Mouse (Mus musculus): ENCODE measurements around the gene Ptger1.

Gene Ptger1

DNA sequence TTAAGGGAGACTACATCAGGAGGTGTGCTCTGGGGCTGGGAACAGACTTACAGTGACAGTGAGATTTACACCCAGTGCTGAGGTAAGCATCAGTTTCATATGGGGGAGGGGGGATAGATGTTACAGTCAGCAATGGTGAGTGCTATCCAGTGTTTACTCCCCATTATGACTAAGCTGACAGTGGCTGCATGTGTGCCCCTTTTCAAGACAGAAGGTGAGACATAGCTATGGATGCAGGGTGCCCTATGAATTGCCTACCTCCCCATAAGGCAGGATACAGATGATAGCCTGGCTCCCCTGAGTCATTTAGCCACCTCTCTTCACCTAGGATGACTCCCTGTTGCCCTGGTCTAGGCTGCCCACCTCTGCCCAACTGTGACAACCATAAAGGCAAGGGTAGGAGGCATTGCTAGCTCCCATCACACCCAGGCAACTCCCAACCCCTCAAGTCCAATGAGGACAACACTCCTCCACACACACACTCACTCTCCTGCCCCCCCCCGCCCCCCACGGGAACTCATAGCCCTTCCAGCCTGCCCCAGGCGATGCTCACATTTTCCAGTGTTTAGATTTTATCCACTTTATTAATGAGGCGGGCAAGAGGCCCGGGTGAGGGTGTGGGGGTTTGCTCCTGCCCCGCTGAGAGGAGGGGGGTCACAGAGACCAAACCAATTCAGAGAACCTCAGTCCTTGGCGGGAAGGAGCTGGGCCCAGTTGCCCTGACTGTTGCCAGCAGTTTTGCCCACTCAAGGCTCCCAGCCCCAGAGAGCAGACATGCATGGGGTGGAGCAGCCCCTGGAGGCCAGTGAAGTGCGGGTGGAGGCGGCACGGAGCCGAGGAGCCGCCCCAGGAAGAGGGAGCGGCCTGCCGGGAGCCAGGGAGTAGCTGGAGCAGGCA lies at the start of gene Ptger1:
Gene Ptger1, plus strand, starts transcription at position 710 of the 897 bp plus-strand sequence.
- no peak for DNase-seq

DNA sequence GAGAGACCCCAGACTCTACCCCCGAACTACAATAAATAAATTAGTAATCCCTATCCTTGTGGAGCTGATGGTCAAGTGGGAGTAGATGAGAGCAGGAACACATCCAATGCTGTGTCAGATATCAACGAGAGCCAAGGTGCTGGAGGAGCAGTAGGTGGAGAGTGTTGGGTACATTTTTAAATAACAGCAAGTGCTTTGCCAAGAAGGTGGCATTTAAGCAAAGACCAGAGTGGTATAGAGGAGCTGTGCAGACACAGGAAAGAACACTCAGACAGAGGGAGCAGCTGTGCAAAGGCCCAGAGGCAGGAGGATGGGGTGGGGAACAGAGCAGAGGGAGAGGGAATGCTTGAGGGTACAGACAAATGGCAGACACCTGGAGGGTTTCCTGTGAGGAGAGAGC lies 49.4 kb upstream of the Ptger1 start:
- DNase-seq = no peak

DNA sequence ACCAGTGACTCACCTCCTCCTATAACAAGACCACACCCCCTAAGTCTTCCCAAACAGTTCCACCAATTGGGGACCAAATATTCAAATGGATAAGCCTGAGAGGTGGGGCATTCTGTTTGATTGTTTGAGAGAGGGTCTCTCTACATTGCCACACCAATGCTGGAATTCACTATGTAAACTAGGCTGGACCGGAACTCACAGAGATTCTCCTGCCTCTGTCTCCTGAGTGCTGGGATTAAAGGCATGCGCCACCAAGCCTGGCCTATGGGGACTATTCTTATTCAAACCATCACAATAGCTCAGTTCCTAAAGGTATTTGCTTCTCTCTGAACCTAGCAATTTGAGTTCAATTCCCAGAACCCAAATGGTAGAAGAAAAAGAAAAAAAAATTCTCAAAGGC lies 47.9 kb upstream of the Ptger1 start:
- DNase-seq = no peak

DNA sequence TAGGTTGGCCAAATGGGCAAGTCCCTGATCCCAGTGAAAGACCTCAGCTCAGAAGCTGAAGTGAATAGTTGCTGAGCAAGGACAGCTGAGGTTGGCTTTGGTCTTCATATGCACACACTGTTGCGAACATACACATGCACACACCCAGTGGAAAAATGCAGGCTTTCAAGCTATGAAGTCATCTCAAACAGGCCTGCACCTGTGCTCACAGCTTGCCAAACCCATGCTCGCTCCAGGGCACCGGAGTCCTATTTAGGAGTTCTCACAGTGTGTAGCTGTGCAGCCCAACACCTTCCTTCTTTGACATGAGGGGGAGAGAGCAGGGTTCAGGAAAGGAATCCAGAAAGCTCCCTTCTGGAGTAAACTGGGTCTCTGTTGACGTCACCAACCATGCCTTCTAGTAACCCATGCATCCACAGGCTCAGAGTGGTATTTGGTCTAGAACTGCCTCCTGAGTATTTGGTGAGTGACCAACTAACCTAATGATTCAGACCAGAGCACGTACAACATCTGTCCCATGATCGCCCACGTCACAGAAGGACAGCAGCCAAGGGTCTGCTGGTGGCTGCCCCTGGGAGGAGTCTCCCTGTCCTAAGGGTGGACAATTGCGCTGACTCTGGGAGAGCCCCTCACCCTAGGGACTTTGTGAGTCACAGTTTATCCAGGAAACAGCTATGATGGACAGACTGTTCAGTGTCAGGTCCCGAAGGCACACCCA lies 46.8 kb upstream of the Ptger1 start:
- peak in 1 of 2 experiments; percentile 64 for DNase-seq

DNA sequence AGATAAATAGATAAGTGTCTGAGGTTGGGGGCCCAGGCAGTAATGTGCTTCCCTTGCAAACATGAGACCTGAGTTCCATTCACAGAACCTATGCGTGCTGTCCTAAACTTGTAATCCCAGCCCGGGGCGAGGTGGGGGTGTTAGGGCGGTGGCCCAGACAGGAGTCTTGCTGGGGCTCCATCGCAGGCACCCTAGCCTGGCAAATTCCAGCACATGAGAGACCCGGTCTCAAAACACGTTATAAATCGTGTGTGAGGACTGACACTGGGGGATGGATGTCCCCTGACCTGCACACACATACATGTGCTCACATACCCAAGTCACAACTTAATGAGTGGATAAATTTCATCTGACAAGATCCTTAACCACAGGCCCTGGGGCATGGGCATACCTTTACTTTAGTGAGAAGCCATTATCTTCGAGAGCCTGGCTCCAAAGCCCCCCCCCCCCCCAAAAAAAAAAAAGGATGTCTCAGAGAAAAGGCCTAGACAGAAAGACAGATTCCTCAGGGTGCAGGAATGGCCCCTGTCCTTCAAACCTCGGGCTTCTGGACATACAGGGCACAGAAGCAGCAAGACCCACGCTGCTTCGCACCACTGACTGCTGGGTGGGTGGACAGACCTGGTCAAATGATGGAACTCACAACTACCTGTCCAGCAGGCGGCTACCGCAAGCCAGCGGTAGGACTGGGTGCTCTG lies 44.6 kb upstream of the Ptger1 start:
- no peak for DNase-seq

DNA sequence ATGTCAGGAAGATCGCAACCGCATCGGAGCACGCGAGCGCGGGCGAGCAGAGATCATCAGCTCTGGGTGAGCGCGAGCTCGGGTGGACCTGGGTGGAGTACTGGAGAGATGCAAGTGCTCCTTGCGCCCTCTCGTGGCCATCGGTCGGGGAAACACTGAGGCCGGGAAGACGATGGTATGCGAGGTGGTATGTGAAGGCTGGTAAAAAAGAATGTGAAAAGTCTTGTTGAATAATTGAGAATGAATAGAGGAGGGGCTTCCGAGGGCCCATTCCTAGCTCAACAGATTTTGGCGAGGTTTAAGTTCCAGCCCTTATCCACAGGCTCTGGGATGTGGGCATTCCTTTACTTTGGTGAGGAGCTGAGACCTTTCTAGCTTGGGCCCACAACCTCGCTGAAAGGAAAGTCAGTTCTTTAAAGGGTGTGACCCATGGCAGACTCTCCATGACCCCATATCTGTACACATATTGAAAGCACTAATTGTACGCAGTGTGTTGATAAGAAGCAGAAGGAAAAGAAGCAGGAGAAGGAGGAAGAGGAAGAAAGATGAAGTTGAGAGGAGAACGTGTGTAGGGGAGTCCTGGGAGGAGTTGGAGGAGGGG lies 44.0 kb upstream of the Ptger1 start:
- peak; percentile 89 for DNase-seq

DNA sequence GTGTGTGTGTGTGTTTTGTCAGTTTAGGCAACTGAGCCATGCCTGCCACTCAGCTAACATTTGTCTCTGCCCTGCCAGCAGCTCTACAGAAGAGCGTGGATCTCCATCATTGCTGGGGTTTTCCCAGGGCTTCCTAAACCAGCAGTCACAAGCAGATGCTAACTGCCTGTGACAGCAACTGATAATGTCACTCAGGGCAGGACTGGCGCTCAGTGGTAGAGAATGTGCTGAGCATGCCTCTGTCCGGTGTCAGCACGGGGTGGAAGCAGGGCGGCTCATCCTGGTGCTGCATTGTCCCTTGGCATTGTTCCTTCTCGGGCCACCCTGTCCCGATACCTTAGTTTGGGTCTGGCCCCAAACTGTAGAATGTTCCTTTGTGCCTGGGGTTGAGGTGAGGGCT lies 42.9 kb upstream of the Ptger1 start:
- no peak for DNase-seq

DNA sequence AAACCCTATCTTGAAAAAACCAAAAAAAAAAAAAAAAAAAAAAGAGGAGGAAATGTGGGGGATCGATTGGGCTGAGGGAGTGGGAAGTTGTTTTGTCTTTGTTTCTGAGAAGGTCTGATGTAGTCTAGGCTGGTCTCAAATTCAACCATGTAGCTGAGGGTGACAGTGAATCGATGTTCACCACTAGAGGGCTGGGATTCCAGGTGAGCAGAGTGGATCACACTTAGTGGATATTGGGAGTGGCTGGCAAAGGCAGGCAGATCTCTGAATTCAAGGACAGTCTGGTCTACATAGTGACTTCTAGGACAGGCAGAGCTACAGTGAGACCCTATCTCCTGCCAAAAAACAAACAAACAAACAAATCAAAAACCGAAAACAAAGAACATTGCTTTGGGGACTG lies 41.7 kb upstream of the Ptger1 start:
- no peak for DNase-seq

DNA sequence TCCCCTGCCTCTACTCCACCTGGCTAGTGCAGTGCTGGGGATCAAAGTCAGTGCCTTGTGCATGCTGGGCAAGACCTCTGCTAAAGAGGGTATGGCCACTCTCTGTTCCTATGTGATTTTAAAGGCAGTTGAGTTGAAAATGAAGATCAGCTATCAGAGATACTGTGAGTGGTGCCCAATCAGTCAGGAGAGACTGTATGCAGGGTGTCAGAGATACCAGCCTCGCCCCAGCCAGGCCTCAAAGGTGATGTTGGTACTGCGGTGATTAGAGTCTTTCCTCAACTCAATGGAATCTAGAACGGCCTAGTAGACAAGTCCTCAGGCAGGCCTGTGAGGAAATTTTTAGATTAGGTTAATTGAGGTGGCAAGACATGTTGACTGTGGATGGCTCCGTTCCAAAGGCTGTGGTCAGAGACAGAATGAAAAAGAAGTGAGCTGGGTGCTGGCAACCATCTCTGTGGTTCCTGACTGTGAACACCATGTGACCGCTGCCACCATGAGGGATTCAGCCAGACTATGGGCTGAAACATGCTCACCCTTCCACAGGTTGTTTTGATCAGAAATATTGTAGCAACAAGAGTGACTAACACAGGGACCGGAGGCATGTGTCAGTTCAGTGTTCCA lies 40.7 kb upstream of the Ptger1 start:
- DNase-seq = no peak

DNA sequence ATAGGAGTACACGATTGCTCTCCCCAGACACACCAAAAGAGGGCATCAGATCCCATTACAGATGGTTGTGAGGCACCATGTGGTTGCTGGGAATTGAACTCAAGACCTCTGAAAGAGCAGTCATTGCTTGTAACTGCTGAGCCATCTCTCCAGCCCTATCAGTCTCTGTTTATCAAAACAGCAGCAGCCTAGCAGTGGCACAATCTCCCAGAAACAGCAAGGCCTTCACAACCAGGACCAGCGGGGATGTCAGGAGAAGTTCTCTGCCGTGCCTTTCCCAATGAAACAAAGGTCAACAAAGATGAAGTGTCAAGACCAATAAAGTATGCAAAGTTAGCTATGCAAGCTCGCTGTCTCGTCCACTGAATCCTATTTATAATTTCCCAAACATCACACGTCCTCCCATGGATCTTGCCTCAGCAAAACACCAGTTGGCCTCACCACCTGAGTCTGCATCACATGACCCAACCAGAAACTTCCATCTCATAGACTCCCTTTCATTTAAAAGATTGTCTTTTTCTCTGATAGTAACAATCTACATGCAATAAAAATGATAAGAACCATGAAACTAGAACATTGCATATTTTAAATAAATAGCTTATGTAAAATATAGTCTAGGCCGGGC lies 34.3 kb upstream of the Ptger1 start:
- DNase-seq = no peak

DNA sequence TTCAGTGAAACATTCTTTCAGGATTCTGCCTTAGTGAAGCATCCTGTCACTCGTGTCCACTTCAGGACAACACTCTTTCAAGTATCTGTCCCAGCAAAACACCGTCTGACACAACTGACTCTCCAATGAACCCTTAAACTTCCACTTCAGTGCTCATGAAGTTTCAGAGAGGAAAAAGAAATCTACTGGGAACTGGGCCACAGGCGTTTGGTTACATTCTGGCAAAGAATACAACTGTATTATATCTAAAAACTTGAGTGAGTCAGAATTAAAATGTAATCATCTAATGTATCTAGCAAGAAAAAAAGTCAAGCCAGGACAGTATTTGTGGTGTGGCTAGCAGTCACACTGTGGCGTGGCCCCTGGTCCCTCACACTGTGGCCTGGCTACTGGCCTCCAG lies 27.6 kb upstream of the Ptger1 start:
- DNase-seq = no peak

DNA sequence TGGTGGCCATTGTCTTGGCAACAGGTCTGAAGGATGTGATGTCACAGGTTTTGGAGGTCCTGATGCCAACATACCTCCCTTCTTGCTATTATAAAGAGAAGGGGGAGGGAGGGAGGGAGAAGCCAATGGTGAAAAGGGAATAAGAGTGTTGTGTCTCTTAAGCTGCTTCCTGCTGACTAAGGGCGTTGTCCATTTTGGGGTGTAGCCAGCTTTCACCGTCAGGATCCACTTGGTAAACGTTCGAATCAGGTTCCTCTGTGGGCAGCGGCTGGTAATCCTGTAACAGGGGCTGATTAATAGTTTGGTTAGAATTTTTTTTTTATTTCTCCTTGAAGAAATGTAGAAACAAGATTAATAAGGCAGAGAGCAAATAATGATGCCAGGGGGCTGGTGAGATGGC lies 26.8 kb upstream of the Ptger1 start:
- no peak for DNase-seq

DNA sequence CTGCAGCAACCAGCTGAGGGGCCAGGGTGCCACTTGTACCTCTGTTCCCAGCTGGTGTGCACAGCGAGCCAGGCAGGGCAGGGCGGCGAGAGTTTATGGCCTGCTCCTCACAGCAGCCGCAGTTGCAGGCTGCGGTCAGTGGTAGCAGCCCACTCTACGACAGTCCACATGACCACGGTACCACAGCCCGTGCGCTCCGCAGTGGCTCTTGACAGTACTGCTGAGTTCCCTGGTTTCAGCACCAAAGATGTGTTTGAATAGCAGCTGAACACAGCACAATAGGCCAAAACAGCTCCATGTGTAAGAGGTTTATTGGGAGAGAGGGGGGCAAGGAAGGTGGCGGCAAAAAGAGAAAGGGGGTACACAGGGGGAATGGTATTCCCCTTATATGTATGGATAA lies 19.0 kb upstream of the Ptger1 start:
- no peak for DNase-seq

DNA sequence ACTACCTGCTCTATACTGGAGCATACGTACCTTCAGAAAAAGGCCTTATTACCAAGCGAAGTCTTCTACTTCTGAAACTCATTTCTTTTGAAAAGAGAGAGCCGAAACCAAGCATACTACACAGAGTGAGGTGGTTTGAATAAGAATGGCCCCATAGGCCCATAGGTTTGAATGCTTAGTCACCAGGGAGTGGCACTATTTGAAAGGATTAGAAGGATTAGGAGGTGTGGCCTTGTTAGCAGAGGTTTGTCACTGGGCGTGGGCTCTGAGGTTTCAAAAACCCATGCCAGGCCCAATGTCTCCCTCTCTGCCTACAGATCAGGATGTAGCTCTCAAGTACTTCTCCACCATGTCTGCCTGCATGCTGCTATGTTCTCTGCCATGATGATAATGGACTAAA lies 18.4 kb upstream of the Ptger1 start:
- no peak for DNase-seq

DNA sequence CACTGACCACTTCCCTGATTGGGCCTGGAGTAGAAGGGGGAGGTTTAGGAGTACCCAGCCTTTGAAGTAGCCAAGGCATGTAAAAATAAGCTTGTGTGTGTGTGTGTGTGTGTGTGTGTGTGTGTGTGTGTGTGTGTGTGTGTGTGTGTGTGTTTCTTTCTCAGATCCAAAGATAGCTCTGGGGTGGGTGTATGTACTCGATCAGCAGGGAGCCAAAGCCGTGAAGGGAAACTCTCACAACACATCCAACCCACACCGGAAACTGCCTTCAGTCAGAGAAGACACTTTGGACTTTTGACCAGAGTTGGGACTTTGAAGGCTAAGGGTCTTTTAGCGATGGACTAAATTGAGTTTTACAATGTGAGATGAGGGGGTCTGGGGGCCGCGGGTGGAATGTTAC lies 16.8 kb upstream of the Ptger1 start:
- no peak for DNase-seq

DNA sequence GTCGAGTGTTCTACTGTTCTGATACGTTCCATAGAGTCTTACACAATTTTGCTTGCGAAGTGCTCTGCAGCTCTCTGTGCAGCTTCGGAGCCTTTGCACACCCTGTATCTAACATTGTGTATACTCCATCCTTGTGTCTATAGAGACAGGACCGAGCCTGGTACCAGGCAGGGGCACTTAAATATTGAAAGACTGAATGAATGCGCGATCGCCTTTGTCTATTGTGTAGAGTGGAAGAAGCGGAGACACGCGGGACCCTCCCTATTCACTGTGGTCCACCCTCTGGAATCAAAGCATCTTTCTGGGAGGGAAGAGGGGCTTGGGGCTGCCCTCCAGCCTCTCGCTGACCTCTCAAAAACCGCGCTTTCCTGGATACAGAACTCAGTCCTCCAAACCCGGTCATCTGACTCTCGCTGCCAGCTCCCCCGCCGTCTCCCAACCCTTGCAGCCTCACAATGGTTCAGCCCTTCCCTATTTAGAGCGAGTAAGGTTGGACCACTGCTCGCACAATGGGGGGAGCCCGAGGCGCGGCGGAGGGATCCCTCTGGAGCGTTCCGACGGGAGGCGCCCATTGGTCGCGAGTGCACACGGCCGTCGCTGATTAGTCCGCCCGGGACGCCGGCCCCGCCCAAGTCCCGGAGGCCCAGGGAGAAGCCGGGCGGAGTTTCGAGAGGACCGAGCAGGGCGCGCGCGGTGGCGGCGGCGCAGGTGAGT lies 14.3 kb upstream of the Ptger1 start, which contains the start of gene Gipc1:
Gene Gipc1, plus strand, starts transcription at position 648 of the 714 bp plus-strand sequence.
- peak; percentile 96 to 98 for DNase-seq

DNA sequence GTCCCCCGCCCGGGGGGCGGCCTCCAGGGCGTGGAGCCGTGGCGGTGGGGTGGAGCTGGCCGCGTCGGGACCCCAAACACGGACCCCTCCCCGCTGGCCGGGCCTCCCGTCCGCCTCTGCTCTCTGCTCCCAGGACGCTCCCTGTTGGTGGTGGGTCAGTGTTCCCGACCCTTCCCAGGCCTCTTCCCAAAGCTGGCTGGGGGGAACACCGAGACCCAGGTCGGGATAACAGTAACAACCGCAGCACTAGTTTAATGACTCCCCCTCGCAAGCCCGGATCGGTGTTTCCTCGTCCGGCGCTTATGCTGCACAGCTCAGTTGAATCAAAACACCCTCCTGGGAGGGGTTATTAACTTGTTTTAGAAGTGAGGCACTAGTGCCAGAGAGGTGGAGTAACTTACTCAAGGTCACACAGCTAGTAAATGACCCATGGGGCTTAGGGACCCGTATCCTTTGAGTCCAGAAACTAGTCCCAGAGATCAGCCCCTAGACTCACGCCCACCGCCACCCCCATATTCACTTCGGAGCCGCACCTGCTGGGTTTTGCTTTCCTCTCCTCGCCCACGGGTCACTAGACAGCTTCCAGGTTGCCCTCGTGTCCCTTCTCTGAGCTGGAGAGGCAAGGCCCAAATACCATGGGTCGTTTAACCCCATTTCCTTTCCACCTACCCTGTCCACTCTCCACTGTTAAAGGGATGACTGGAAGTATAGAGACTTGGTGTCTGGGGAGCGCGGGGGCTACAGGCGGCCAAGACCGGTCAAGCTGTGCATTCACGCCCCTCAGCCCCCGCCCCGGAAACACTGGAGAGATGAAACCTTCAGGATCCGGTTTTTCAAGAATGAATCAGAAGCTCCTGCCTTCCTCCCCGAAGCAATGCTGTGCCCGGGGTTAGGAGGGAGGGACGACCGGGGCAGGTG lies 13.5 kb upstream of the Ptger1 start:
- peak in 1 of 2 experiments; percentile 48 for DNase-seq

DNA sequence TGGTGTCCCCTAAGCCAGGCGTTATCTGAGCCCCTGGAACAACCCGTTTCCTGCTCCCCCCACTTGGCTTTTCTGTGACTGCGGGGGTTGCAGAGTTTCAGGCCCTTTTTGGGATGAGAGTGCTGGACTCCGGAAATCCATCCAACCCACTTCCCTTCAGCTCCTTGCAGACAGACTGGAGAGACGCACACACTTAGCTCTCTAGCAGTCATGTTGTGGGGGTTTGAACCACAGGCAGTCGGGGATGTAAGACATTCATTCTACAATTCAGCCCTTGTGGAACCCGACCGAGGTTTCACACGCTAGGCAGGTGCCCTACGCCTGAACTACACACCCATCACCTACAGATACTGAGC lies 12.8 kb upstream of the Ptger1 start:
- no peak for DNase-seq

DNA sequence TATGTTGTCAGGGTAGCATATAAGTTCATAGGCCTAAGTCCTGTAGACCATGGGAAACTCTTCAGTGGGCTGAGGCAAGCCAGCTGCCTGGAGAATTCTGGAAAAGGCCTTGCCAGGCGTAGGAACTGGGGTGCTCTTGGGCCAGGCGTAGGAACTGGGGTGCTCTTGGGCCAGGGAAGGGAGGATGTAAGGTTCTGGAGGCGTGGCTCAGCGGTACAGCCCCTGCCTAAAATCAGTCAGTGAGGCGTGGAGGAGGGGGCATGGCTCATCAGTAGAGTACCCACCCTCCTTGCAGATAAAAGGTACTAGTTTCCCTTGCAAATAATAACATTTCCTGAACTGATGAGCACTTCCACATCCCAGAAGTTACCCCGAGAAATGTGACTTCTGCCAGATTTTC lies 11.8 kb upstream of the Ptger1 start:
- no peak for DNase-seq

DNA sequence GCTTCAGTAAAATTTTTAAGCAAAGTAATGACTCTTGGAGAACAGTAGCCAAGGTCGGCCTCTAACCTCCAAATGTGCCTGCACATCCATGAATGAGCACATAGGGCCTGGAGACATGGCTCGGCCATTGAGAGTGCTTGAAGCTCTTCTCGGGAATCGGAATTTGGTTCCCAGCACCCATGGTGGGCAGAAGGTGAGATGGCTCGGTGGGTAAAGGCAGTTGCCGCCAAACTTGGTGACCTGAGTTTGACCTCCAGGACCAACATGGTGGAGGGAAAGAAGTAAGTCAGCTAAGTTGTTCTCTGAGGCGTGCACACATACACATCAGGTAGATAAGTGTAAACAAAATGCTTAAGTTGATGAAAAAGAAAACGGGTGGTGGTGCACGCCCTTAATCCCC lies 10.4 kb upstream of the Ptger1 start:
- DNase-seq = no peak

Data from thymus, postnatal 36 days (tissue).